Mouse (Mus musculus) natural killer cell, adult 2 months (primary cell): Measurements from ENCODE around the gene 3830417A13Rik.

Experiments
- DNase-seq, 2 experiments: peaks; one replicate each; pipeline ENCODE4 v3.0.0; 2022; ENCODE audit warnings: low spot score in 2 of 2

3830417A13Rik gene

DNA sequence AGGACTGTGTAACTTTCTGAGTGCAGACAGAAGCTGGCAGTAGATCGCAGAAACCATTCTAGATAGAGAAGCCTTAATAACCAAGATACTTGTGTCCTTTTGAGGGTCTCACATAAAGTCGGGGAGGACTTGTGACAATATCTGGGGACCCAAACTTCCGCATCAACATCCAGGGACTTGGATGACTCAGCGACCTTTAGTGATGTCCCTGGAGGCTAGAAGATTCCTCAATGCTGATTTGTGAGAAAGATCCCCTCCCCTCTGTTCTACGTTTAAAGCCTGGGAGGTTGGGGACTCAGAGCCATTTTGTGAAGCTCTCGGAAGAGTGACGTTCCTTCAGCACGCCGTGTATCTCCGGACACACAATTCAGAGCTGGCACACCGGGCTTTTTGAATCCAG, at the start of gene 3830417A13Rik:
Gene 3830417A13Rik, plus strand, starts transcription at position 301 of the 400 bp plus-strand sequence.
- no peak for DNase-seq

DNA sequence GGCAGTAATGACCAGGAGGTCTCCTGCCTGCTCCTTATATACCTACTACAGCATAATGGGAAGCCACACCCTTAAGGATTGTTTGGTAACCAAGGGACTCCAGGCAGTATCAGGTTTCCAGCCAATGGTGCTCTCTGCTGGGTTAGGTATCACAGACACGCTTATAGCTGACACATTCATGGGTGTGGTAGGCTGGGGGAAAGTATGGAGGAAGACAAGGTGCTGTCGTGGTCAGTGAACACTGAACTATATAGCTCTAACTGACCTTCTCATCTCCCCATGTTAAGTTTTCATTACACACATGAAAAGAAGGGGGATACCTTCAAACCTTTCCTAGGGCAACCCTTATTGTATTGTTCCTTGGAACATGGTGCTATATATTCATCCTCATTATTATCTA, 21.2 kb upstream of the 3830417A13Rik start, which contains the start of gene Gm6760:
Gene Gm6760, minus strand, starts transcription at position 101 of the 400 bp plus-strand sequence.
- no peak for DNase-seq

DNA sequence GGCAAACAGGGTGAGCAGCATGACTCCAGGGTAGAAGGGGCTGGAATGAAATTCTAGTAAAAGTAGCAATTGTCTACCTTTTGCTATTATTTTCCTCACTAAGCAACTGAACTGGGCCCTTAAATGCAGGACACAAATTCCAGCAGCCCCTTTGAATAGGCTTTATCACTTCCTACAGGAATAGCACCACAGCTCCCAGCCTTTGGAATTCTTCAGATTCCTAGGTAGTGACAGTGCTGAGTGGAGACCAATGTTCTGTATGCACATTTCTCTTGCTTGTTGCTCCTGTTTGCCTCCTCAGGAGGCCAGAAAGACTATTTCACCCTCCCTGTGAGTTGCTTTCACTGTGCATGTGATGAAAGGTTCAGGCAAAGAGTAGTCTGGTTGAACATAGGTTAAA, 7.9 kb downstream of the 3830417A13Rik start:
- no peak for DNase-seq
